Mouse (Mus musculus) testis, adult 2 months (tissue): ENCODE data around the gene Gm14214.

Source experiments
- CTCF ChIP-seq: fragments of 200-500 bp; IDR thresholded peaks from 2 replicates; pipeline ENCODE4 v1.5.1; 2012; ENCODE audit warnings: low read depth, mild to moderate bottlenecking, inconsistent platforms, low read length, moderate library complexity; ENCODE audit not compliant: control insufficient read depth, insufficient read depth, insufficient replicate concordance
- POLR2A ChIP-seq: fragments of 200-500 bp; IDR thresholded peaks from 2 replicates; pipeline ENCODE4 v1.6.1; 2012; ENCODE audit warnings: low read depth, mild to moderate bottlenecking, inconsistent platforms, low read length, moderate library complexity; ENCODE audit not compliant: control insufficient read depth

DNA sequence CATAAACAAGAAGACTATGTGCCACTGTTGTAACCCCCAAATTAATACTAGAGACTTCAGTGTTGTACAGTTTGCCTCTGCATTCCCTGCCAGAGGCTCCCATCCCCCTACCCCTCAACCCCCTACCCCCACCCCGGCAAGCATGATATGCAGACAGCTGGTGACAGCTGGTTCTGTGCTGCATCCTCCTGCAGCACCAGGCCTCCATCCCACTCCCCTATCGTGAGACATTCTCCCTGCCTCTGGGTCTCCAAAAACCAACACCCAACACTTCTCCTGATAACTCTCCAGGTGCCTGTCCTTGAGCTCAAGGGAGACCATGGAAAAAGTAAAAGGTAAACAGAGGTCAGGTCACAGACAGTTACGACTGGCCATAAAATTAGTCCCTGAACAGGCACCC lies 40.1 kb downstream of the Gm14214 start:
- TF ChIP-seq POLR2A (no peak), CTCF (no peak)
